Mouse (Mus musculus) lung, adult 2 months (tissue): Measurements from ENCODE around the gene Npff.

ENCODE experiments used
- CTCF ChIP-seq: fragments of 200-500 bp; IDR thresholded peaks from 2 replicates; pipeline ENCODE4 v1.5.1; 2011; ENCODE audit warnings: mild to moderate bottlenecking, low read length, control low read depth; ENCODE audit not compliant: insufficient read depth
- POLR2A ChIP-seq: fragments of 200-500 bp; IDR thresholded peaks from 2 replicates; pipeline ENCODE4 v1.6.1; 2011; ENCODE audit warnings: low read depth, mild to moderate bottlenecking, control low read depth, low read length, borderline replicate concordance; ENCODE audit errors: extremely low read depth

DNA sequence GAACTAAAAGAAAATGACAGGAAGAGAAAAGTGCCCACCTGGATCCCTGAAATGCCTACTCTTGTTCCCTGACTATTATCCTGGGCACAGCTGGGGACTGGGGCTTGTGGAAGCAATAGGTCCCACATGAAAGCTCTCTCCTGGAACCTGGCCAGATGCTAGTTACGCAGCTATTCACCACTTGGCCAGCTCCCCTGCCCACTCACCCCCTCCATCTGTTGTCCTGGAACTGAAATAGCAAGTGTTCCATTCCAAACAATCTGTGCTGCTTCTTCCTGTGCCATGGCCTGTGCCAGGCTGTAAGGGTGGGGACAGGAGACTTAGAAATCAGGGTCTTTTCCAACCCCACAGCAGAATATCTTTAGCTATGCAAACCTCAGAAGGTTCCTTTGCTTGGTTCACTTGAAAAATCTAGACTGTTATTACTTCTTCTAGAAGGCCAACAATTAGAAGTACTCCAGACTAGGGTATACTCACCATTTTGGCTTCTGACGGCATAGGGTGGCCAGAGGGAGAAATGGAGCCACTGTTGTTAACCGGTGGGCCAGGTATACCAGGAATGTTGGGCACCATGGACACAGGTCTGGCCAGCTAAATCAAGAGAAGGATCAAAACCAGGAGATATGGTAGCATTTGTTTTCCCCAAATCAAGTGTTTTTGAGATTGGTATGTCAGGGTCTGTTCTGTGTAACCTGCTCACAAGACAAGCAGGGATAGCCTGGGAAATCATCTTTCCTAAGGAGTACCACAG, 22.1 kb upstream of the Npff start:
- TF ChIP-seq POLR2A (no peak), CTCF (no peak)
